Mouse (Mus musculus): ENCODE results near the gene Olfr229. TPM values are rescaled to one million over a fixed set of nuclear protein-coding genes. Genes with fewer than 3 reads are reported as not detected.
"Not testable (repeated sequence)": the region's sequence is repeated elsewhere in the genome, so short reads cannot be mapped to it uniquely, and the experiment has no call there.

Gene Olfr229
- polyA plus RNA-seq (2012; rRNA removed) = not detected in 2 replicates

DNA sequence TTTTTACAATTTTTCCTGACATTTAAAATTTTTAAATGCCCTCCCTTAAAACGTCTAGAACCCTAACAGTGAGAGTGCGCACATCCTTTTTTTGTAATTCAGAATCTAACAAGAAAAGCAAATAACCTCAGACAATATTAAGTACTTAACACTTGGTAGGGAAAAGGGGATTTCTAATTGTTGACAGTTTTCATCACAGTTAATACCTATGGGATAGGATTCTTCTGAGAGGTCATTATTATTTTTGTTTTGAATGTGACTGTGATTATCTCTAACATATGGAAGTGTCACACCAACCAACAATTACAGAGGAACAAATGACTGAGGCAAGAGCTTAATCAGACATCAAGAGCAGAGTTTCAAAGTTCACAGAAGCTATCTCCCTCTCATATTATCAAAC lies at the start of gene Olfr229:
Gene Olfr229, plus strand, starts transcription at position 301 of the 400 bp plus-strand sequence.
- TF ChIP-seq POLR2A (IDR thresholded peaks at IDR 0.05; ENCODE audit: borderline replicate concordance, insufficient read depth, low read length) (no peak), CTCF (IDR thresholded peaks at IDR 0.05; ENCODE audit: borderline replicate concordance, insufficient read depth, low read depth, low read length) (no peak)
- H3K4me1 ChIP-seq (ENCODE audit: control insufficient read depth, insufficient read depth, low read length) = no peaks in the 10 kb centered on the region
- H3K4me3 ChIP-seq (replicated peaks; ENCODE audit: insufficient read depth, low read depth, low read length) = no peak within 1 kb of the TSS
- H3K27me3 ChIP-seq (ENCODE audit: control insufficient read depth, insufficient read depth, low read length) = no peaks in the 10 kb centered on the region
- no peak within 1 kb of the TSS for H3K27ac ChIP-seq (ENCODE audit: insufficient read depth, low read length)
- no peak for DNase-seq
- 77% methylated on average over 2 of the region's 2 CpGs for WGBS

- TF ChIP-seq POLR2A (IDR thresholded peaks at IDR 0.05; ENCODE audit: borderline replicate concordance, insufficient read depth, low read length) = no peak
- no peak for TF ChIP-seq CTCF (IDR thresholded peaks at IDR 0.05; ENCODE audit: borderline replicate concordance, insufficient read depth, low read depth, low read length)
- 72% methylated on average over 2 of the region's 2 CpGs for WGBS
- Histone ChIP-seq H3K27ac (ENCODE audit: insufficient read depth, low read length) (no peak within 1 kb of the TSS), H3K4me3 (replicated peaks; ENCODE audit: insufficient read depth, low read depth, low read length) (no peak within 1 kb of the TSS), H3K4me1 (ENCODE audit: control insufficient read depth, insufficient read depth, low read length) (no peaks in the 10 kb centered on the region), H3K27me3 (ENCODE audit: control insufficient read depth, insufficient read depth, low read length) (no peaks in the 10 kb centered on the region)
- DNase-seq = no peak
Observed at GRCm38 (mm10) chr9:39866122-39866521, 41.0 kb upstream of the Olfr229 start, which contains the start of gene Olfr972. Gene Olfr972 (plus strand): TSS chr9:39866422.

GRCm38 (mm10) chr9:39871986-39872385 lies 35.1 kb upstream of the Olfr229 start:
- WGBS = 90% methylated on average over 1 of the region's 1 CpGs
- DNase-seq; H3K27ac ChIP-seq (ENCODE audit: insufficient read depth, low read length); H3K27me3 ChIP-seq (ENCODE audit: control insufficient read depth, insufficient read depth, low read length); H3K4me3 ChIP-seq (replicated peaks; ENCODE audit: insufficient read depth, low read depth, low read length); H3K4me1 ChIP-seq (ENCODE audit: control insufficient read depth, insufficient read depth, low read length): not testable (repeated sequence)

GRCm38 (mm10) chr9:39877541-39878396 lies 29.4 kb upstream of the Olfr229 start:
- H3K4me1 ChIP-seq (ENCODE audit: control insufficient read depth, insufficient read depth, low read length); H3K27ac ChIP-seq (ENCODE audit: insufficient read depth, low read length); H3K27me3 ChIP-seq (ENCODE audit: control insufficient read depth, insufficient read depth, low read length); H3K4me3 ChIP-seq (replicated peaks; ENCODE audit: insufficient read depth, low read depth, low read length); DNase-seq: not testable (repeated sequence)
- WGBS = no CpG with 5 or more reads among the region's 4 CpGs

GRCm38 (mm10) chr9:39905106-39905505 lies 2.0 kb upstream of the Olfr229 start:
- Histone ChIP-seq H3K4me3 (replicated peaks; ENCODE audit: insufficient read depth, low read depth, low read length) (no peak overlapping the region), H3K4me1 (ENCODE audit: control insufficient read depth, insufficient read depth, low read length) (no peaks in the 10 kb centered on the region), H3K27me3 (ENCODE audit: control insufficient read depth, insufficient read depth, low read length) (no peaks in the 10 kb centered on the region), H3K27ac (ENCODE audit: insufficient read depth, low read length) (no peak overlapping the region)
- TF ChIP-seq POLR2A (IDR thresholded peaks at IDR 0.05; ENCODE audit: borderline replicate concordance, insufficient read depth, low read length) (no peak), CTCF (IDR thresholded peaks at IDR 0.05; ENCODE audit: borderline replicate concordance, insufficient read depth, low read depth, low read length) (no peak)
- DNase-seq = no peak
- WGBS = 53% methylated on average over 6 of the region's 6 CpGs

DNA sequence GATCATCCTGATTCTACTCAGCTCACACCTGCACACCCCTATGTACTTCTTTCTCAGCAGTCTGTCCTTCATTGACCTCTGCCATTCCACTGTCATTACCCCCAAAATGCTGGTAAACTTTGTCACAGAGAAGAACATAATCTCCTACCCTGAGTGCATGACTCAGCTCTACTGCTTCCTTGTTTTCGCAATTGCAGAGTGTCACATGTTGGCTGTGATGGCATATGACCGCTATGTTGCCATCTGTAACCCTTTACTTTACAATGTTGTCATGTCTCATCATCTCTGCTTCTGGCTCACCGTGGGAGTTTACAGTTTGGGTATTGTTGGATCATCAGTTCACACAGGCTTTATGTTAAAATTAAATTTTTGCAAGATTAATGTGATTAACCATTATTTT lies 2.8 kb downstream of the Olfr229 start:
- no peak for TF ChIP-seq POLR2A (IDR thresholded peaks at IDR 0.05; ENCODE audit: borderline replicate concordance, insufficient read depth, low read length)
- no peak for TF ChIP-seq CTCF (IDR thresholded peaks at IDR 0.05; ENCODE audit: borderline replicate concordance, insufficient read depth, low read depth, low read length)
- 80% methylated on average over 3 of the region's 3 CpGs for WGBS
- H3K27ac ChIP-seq (ENCODE audit: insufficient read depth, low read length) = no peak overlapping the region
- H3K27me3 ChIP-seq (ENCODE audit: control insufficient read depth, insufficient read depth, low read length) = no peaks in the 10 kb centered on the region
- no peak overlapping the region for H3K4me3 ChIP-seq (replicated peaks; ENCODE audit: insufficient read depth, low read depth, low read length)
- no peaks in the 10 kb centered on the region for H3K4me1 ChIP-seq (ENCODE audit: control insufficient read depth, insufficient read depth, low read length)
- no peak for DNase-seq

DNA sequence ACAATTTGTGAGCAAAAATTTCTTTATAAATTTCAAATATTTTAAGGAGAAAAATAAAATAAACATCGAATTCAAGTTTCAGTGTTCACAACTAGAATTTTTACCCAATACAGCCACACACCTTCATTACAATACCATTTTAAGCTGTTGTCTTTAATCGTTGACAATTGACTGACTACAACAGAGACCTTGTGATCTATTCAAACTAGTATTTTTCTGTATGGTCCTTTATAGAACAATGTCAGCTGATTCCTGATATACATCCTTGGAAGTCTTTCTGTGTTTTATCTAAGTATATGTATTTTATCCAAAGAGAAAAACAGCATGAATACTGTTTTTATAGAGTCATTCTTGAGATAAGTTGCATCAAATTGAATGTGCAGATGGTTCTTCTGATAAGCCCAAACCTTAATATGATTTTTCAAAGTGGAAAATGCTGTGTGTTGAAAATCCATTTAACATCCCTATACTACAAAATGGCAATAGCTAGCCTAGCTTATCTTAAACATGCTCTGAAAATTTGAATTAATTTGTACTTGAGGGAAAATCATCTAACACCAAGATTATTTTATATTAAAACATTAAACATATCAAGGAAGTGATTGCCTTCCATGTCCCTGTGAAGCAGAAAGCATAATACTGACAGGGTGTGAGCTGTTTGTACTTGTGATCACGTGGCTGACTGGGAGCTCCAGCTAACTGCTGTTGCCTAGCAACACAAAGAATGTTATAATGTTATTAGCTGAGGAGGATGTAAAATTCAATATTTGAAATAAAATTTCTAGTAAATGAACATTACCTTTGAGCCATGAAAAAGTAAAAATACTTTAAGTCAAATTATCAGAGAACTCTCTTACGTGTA lies 21.1 kb downstream of the Olfr229 start:
- not testable (repeated sequence) for DNase-seq; H3K27ac ChIP-seq (ENCODE audit: insufficient read depth, low read length)

DNA sequence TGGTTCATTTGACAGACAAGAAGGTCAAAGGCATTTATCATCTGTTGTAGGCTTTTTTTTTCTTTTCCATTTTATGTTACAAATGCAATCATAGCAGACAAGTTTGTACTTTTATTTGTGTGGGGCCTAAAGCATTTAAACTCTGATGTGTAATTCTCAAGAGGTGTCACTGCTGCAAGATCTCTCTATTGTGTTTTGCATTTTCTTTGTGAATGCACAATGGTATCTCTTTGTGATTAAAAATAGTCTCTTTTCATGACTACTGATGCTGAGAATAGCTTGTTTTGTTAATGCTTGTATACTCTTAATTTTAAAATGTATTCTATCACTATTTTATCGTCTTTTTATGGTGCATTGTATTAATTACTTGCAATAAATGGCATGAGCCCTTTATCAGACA lies 21.7 kb downstream of the Olfr229 start:
- not testable (repeated sequence) for H3K27me3 ChIP-seq (ENCODE audit: control insufficient read depth, insufficient read depth, low read length); H3K4me3 ChIP-seq (replicated peaks; ENCODE audit: insufficient read depth, low read depth, low read length); H3K4me1 ChIP-seq (ENCODE audit: control insufficient read depth, insufficient read depth, low read length); H3K27ac ChIP-seq (ENCODE audit: insufficient read depth, low read length); DNase-seq
- WGBS = 33% methylated on average over 1 of the region's 1 CpGs

More for the DNA sequence above, 21.1 kb downstream of the Olfr229 start:
- not testable (repeated sequence) for H3K4me1 ChIP-seq (ENCODE audit: control insufficient read depth, insufficient read depth, low read length); H3K4me3 ChIP-seq (replicated peaks; ENCODE audit: insufficient read depth, low read depth, low read length); H3K27me3 ChIP-seq (ENCODE audit: control insufficient read depth, insufficient read depth, low read length)
- no CpG with 5 or more reads among the region's 4 CpGs for WGBS
